Mouse (Mus musculus): ENCODE data around the gene Tcea3. TPM values are rescaled to one million over a fixed set of nuclear protein-coding genes. Genes with fewer than 3 reads are reported as not detected.

Gene Tcea3
- polyA plus RNA-seq, 1 experiment from 2014 or later: 11.1 TPM

DNA sequence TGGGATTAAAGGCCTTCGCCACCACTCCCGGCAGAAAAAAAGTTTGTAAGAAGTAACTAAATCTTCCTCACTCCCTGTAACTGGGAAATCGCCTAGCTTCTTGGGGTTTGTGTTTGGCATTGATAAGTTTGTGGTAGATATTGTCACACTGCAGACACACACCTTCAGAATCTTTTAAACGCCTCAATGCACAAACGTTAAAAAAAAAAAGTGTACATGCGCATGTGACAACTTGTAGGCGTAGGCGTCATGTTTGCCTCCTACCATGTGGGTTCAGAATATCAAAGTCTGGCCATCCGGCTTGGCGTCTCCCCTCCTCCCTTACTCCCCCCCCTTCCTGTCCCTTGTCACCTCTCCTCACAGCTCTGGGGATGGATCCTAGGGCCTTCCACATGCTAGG, 9.2 kb downstream of the Tcea3 start:
- Histone ChIP-seq H3K27me3 (replicated peaks) (peaks cover 52% of the 10 kb centered on the region), H3K4me1 (peaks cover 16% of the 10 kb centered on the region), H3K9ac (no peak overlapping the region), H3K4me3 (no peak overlapping the region), H3K36me3 (no peaks in the 10 kb centered on the region), H3K4me2 (no peak overlapping the region), H3K9me3 (replicated peaks) (no peaks in the 10 kb centered on the region), H3K27ac (no peak overlapping the region)
- ATAC-seq: no peak
- 17% methylated on average over 10 of the region's 10 CpGs for WGBS (ENCODE audit: insufficient replicate concordance)

DNA sequence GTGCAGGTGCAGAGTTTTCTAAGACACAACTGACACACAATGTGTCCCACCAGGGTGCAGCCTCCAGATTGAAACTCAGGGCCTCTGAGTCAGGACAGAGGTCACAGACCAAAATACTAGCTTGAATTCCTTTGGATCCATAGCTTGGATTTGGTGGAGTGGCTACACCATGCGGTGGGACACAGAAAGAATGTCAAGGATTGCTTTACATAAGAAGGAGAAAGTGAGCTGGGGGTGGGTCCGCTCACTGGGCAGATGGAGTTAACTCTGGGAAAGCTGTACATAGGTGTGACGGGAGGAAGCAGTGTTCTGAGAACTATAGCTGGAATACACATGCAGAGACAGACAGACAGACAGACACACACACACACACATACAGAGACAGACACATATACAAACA, 12.4 kb downstream of the Tcea3 start:
- ATAC-seq: no peak
- 50% methylated on average over 3 of the region's 3 CpGs for WGBS (ENCODE audit: insufficient replicate concordance)
- H3K4me3 ChIP-seq: no peak overlapping the region

DNA sequence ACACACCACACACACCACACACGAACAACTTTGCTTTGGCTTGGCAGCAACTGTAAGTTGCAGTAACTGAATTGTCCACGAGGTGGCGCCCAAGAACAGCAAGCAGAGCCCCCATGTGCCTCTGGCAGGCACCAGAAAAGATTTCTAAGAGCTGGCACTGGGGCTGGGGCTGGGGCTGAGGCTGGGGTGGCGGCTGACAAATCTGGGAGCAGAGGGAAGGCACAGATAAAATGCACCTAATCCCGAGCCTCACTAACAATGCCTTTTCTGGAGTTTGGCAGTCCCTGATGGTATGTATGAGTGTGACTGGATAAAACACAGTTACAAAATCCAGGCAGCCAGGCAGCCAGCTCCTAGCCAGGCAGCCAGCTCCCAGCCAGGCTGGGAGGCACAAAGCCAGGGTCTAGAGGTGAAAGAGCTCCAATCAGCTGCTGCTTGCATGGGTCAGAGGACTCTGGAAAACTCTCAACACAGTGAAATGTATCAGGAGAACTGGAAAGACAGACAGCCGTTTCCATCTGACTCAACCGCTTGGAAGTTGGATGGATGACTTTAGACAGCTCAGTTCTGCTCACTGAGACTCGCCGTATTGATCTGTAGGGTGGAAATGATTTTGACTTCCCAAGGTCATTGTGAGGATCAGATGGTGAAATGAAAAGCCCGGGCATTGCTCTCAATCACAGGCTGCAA, 13.1 kb downstream of the Tcea3 start:
- H3K4me1 ChIP-seq: peaks cover 14% of the 10 kb centered on the region
- no peaks in the 10 kb centered on the region for H3K9me3 ChIP-seq (replicated peaks)
- 34% methylated on average over 10 of the region's 10 CpGs for WGBS (ENCODE audit: insufficient replicate concordance)
- H3K4me2 ChIP-seq: no peak overlapping the region
- no peak for ATAC-seq
- no peaks in the 10 kb centered on the region for H3K36me3 ChIP-seq
- H3K4me3 ChIP-seq: no peak overlapping the region
- H3K9ac ChIP-seq: no peak overlapping the region
- no peak overlapping the region for H3K27ac ChIP-seq
- peaks cover 50% of the 10 kb centered on the region for H3K27me3 ChIP-seq (replicated peaks)

More for the DNA sequence above, 12.4 kb downstream of the Tcea3 start:
- peaks cover 46% of the 10 kb centered on the region for H3K27me3 ChIP-seq (replicated peaks)
- H3K4me2 ChIP-seq: no peak overlapping the region
- H3K4me1 ChIP-seq: peaks cover 16% of the 10 kb centered on the region
- H3K9me3 ChIP-seq (replicated peaks): no peaks in the 10 kb centered on the region
- no peaks in the 10 kb centered on the region for H3K36me3 ChIP-seq
- H3K27ac ChIP-seq: no peak overlapping the region
- no peak overlapping the region for H3K9ac ChIP-seq

DNA sequence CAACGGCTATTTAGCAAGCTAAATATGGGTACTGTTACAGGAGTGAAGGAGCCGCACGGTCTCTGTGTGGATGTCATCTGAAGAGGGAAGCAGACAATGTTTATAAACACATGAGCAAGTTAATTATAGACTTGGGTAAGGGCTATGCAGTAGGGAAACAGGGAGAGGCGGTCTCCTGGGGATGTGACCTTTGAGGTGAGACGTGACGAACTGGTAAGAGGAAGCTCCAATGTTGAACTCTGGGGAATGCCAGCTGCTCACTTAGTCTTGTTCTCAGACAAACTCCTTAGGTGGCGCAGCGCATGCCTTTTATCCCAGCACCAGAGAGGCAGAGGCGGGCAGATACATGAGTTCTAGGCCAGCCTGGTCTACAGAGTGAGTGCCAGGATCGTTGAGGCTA, 14.4 kb downstream of the Tcea3 start:
- no peaks in the 10 kb centered on the region for H3K36me3 ChIP-seq
- peaks cover 5% of the 10 kb centered on the region; the same call in 1 of the 2 replicates for H3K4me1 ChIP-seq
- 58% methylated on average over 10 of the region's 10 CpGs for WGBS (ENCODE audit: insufficient replicate concordance)
- no peak overlapping the region for H3K27ac ChIP-seq
- H3K4me2 ChIP-seq: no peak overlapping the region
- no peaks in the 10 kb centered on the region for H3K9me3 ChIP-seq (replicated peaks)
- no peak for ATAC-seq
- peaks cover 47% of the 10 kb centered on the region for H3K27me3 ChIP-seq (replicated peaks)
- no peak overlapping the region for H3K9ac ChIP-seq
- no peak overlapping the region for H3K4me3 ChIP-seq

DNA sequence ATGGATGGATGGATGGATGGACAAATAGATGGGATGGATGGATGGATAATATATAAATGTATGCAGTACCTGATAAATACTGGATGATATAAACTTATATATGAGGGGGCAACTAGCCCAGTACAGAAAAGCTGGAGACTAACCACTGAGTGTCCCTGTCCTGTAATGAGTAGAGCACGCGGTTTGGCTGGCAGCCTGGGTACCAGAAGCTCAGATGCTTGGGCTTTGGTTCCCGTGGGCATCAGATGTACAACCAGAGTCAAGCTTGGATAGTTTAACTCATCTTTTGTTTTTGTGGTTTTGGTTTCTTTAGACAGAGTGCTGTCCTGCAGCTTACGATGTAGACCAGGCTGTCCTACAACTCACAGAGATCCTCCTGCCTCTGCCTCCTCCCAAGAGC, 16.0 kb downstream of the Tcea3 start:
- Histone ChIP-seq H3K27me3 (replicated peaks) (peaks cover 36% of the 10 kb centered on the region), H3K4me3 (no peak overlapping the region), H3K9ac (no peak overlapping the region), H3K9me3 (replicated peaks) (no peaks in the 10 kb centered on the region), H3K36me3 (no peaks in the 10 kb centered on the region), H3K27ac (no peak overlapping the region), H3K4me2 (no peak overlapping the region), H3K4me1 (peaks cover 7% of the 10 kb centered on the region; the same call in 1 of the 2 replicates)
- ATAC-seq: no peak
- WGBS (ENCODE audit: insufficient replicate concordance): 68% methylated on average over 4 of the region's 4 CpGs

DNA sequence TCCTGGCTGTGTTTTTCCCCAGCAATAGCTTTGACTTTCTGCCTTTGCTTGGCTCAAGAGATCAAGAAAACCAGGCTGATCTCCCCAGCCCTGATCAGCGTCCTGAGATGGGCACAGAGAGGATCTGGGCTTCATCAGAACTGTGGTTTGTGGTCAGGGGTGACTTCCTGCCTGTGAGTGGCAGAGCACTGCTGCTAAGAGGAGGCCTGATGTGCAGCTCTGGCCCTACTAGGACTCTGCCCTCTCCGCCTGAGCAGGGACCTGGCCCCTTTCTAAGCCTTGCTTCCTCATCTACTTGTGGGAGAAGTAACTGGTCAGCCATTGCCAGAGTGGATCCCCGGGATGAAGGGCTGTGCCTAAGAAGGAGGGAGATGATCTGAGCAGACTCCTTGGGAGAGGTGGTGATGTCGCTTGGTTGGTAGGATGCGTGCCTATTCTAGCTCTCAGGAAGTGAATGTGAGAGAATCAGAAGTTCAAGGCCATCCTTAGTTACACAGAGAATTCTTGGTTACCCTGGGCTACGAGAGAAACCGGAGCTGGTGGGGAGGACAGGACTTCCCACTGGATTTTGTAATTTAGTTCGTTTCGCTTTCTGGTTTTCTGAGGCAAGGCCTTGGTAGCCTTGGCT, 19.3 kb downstream of the Tcea3 start:
- H3K9me3 ChIP-seq (replicated peaks): no peaks in the 10 kb centered on the region
- no peak overlapping the region for H3K4me3 ChIP-seq
- no peak overlapping the region for H3K9ac ChIP-seq
- peaks cover 7% of the 10 kb centered on the region; the same call in 1 of the 2 replicates for H3K4me1 ChIP-seq
- H3K4me2 ChIP-seq: no peak overlapping the region
- H3K27me3 ChIP-seq (replicated peaks): peaks cover 23% of the 10 kb centered on the region
- peak; percentile 27; the same call in 1 of the 2 replicates for ATAC-seq
- WGBS (ENCODE audit: insufficient replicate concordance): 38% methylated on average over 9 of the region's 9 CpGs
- H3K27ac ChIP-seq: no peak overlapping the region
- no peaks in the 10 kb centered on the region for H3K36me3 ChIP-seq

DNA sequence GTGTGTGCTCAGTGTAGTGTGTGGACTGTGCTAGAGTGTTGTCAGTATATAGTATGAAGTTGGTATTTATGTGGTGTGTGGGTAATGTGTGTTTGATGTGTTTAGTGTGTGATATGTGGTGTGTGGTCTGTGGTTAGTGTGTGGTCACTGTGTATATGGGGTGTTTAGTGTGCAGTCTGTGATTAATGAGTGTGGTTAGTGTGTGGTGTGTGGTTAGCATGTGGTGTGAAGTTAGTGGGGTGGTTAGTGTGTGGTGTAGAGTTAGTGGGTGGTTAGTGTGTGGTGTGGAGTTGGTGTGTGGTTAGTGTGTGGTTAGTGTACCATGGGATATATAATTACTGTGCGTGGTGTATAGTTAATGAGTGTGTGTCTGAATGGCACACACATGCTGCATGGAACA, 21.4 kb downstream of the Tcea3 start:
- H3K4me1 ChIP-seq: peaks cover 7% of the 10 kb centered on the region; the same call in 1 of the 2 replicates
- 55% methylated on average over 1 of the region's 1 CpGs for WGBS (ENCODE audit: insufficient replicate concordance)
- no peak for ATAC-seq
- H3K4me3 ChIP-seq: no peak overlapping the region
- peaks cover 5% of the 10 kb centered on the region; the same call in 1 of the 2 replicates for H3K9me3 ChIP-seq (replicated peaks)
- H3K27ac ChIP-seq: no peak overlapping the region
- peaks cover 18% of the 10 kb centered on the region for H3K27me3 ChIP-seq (replicated peaks)
- H3K9ac ChIP-seq: no peak overlapping the region
- H3K36me3 ChIP-seq: peaks cover 10% of the 10 kb centered on the region; the same call in 1 of the 2 replicates
- no peak overlapping the region for H3K4me2 ChIP-seq

DNA sequence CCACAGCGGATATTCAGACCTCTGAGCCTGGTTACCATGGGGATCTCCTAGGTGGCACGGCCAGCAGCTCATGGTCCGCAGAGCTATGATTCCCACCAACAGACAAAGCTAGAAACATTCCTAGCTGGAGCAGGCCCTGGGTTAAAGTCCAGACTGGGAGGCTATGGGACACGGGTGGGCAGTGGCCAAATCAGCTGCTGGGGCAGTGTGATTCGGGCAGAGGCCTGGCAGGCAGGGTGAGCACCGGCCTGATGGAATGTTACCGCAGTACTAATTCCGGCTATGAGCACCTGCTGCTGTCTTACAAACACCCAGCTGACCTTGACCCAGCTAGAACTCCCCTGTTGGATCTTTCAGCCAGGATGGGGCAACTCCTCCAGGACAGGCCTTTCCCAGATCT, 23.1 kb downstream of the Tcea3 start:
- peaks cover 7% of the 10 kb centered on the region; the same call in 1 of the 2 replicates for H3K4me1 ChIP-seq
- no peak overlapping the region for H3K27ac ChIP-seq
- no peak overlapping the region for H3K9ac ChIP-seq
- ATAC-seq: no peak
- no peak overlapping the region for H3K4me2 ChIP-seq
- peaks cover 5% of the 10 kb centered on the region; the same call in 1 of the 2 replicates for H3K9me3 ChIP-seq (replicated peaks)
- H3K4me3 ChIP-seq: no peak overlapping the region
- H3K36me3 ChIP-seq: peaks cover 10% of the 10 kb centered on the region; the same call in 1 of the 2 replicates
- WGBS (ENCODE audit: insufficient replicate concordance): 72% methylated on average over 8 of the region's 8 CpGs
- peaks cover 4% of the 10 kb centered on the region; the same call in 1 of the 2 replicates for H3K27me3 ChIP-seq (replicated peaks)

DNA sequence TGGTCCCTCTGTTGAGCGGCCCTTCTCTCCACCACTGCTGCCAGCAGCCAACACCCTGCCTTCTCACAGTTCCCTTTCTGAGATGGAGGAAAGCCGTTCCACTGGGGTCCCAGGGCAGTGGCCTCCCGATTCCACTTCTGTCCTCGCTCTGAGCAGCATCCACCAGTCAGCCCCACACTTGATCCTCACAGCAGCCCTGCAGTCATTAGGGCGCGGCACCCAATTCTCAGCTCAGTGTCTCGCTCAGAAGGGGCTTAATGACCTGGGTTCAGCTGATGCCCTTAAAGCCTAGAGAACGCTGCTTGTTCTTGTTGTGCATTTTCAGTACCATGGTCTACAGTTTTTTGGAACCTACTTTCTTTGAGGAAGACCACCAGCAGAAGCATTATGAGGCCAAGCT, 33.6 kb downstream of the Tcea3 start:
- no peak overlapping the region for H3K9ac ChIP-seq
- H3K4me1 ChIP-seq: peaks cover 17% of the 10 kb centered on the region
- peaks cover 38% of the 10 kb centered on the region for H3K27me3 ChIP-seq (replicated peaks)
- H3K36me3 ChIP-seq: no peaks in the 10 kb centered on the region
- ATAC-seq: no peak
- no peak overlapping the region for H3K4me2 ChIP-seq
- WGBS (ENCODE audit: insufficient replicate concordance): 69% methylated on average over 8 of the region's 8 CpGs
- no peak overlapping the region for H3K27ac ChIP-seq
- H3K4me3 ChIP-seq: no peak overlapping the region
- no peaks in the 10 kb centered on the region for H3K9me3 ChIP-seq (replicated peaks)

DNA sequence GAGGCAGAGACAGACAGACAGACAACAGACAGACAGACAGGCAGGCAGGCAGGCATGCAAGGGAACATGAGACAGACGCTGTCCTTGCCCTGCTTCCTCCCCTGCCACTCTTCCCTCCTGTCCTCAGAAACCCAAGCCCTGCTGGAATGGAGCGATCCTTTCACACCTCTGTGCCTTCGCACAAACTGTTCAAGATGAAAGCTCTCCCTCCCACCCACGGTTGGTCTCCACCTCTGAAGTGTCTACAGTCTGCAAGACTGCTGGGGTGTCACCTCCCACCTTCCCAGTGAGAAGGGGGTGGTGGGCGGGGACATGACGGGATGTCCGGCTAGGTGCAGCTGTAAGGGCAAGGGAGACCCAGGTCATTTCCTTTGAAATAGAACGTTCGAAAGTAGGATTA, 34.1 kb downstream of the Tcea3 start:
- H3K4me1 ChIP-seq: peaks cover 21% of the 10 kb centered on the region
- WGBS (ENCODE audit: insufficient replicate concordance): 53% methylated on average over 9 of the region's 9 CpGs
- no peak overlapping the region for H3K9ac ChIP-seq

DNA sequence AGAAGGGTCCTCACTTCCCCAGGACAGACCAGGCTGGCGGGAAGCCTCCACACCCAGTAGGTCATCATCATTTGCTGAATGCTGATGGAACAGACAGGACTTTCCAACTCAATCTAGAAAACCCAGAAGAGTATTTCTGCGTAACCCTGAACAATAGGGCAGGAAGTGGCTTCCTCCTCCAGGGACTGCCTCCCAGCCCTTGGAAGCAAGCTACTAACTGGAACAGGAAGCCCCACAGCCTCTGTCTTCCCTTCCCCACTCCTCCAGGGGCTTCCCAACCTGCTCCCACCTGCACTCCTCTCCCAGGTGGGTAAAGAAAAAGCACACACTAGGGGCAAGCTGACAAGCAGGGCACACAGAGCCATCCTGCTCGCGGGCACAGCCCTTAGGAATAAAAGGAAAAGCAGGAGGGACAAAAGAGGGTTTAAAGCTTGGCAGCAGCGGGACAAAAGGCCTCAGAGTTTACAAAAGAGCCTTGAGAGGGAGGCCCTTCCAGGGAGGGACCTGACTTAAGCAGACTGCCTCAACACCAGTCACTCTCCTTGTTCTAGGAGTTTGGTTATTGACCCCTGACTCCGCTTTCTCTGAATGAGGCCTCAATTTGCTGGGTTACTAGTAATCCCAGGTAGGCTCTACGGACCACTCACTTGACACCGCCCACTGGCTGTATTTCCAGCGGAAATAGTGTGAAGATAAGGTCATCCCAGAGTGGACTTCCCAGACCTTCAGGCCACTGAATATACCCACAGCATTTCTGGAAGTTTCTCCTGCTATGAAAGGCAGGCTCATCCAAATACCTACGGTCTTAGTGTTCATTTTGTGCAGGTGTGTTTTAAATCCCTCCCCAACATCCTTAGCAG, 35.3 kb downstream of the Tcea3 start:
- peak overlapping the region; percentile 34 for H3K27ac ChIP-seq
- no peak overlapping the region for H3K4me2 ChIP-seq
- H3K9me3 ChIP-seq (replicated peaks): no peaks in the 10 kb centered on the region
- H3K9ac ChIP-seq: no peak overlapping the region
- WGBS (ENCODE audit: insufficient replicate concordance): 45% methylated on average over 10 of the region's 10 CpGs
- peaks cover 7% of the 10 kb centered on the region for H3K36me3 ChIP-seq
- no peak overlapping the region for H3K4me3 ChIP-seq
- no peak for ATAC-seq
- peaks cover 23% of the 10 kb centered on the region for H3K27me3 ChIP-seq (replicated peaks)
- peaks cover 27% of the 10 kb centered on the region for H3K4me1 ChIP-seq

More for the DNA sequence above, 34.1 kb downstream of the Tcea3 start:
- H3K4me2 ChIP-seq: no peak overlapping the region
- H3K9me3 ChIP-seq (replicated peaks): no peaks in the 10 kb centered on the region
- no peaks in the 10 kb centered on the region for H3K36me3 ChIP-seq
- peaks cover 33% of the 10 kb centered on the region for H3K27me3 ChIP-seq (replicated peaks)
- no peak for ATAC-seq
- H3K4me3 ChIP-seq: no peak overlapping the region
- H3K27ac ChIP-seq: no peak overlapping the region

DNA sequence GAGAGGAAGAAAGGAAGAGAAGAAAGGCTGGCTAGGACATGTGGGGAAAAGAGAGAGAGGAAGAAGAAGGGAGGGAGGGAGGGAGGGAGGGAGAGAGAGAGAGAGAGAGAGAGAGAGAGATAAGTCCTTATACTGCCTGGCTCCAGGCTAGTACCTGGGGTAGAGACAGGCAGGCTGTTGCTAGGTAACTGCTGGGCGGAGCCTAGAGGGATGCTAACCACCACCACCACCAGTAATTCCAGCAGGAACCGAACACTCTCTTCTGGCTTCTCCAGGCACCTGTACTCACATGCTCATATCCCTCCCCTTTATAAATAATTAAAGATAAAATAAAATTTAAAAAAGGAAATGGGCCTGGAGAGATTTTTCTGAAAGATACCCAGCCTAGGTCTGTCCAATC, 36.3 kb downstream of the Tcea3 start:
- H3K9ac ChIP-seq: no peak overlapping the region
- 56% methylated on average over 2 of the region's 2 CpGs for WGBS (ENCODE audit: insufficient replicate concordance)
- 0 out of 2 replicates have a peak overlapping the region, but pooled peaks have one; percentile 21 for H3K27ac ChIP-seq
- ATAC-seq: no peak
- H3K27me3 ChIP-seq (replicated peaks): peaks cover 23% of the 10 kb centered on the region
- H3K9me3 ChIP-seq (replicated peaks): peaks cover 1% of the 10 kb centered on the region; the same call in 1 of the 2 replicates
- peaks cover 17% of the 10 kb centered on the region for H3K36me3 ChIP-seq
- no peak overlapping the region for H3K4me2 ChIP-seq
- H3K4me1 ChIP-seq: peaks cover 27% of the 10 kb centered on the region
- no peak overlapping the region for H3K4me3 ChIP-seq

All from liver, embryonic 12.5 days (tissue).